Mouse (Mus musculus) C2C12 (cell line): ENCODE measurements around the gene Chek2.

ENCODE experiments used
- CEBPB ChIP-seq: IDR thresholded peaks from one replicate; pipeline ENCODE4 v1.6.1; 2011; ENCODE audit warnings: low read depth, mild to moderate bottlenecking, control low read depth, moderate library complexity
- CTCF ChIP-seq: IDR thresholded peaks from one replicate; pipeline ENCODE4 v1.5.1; 2011; ENCODE audit not compliant: control insufficient read depth, insufficient read depth, insufficient read length
- FOSL1 ChIP-seq: IDR thresholded peaks from one replicate; pipeline ENCODE4 v1.8.0; 2011; ENCODE audit warnings: mild to moderate bottlenecking, low read length; ENCODE audit not compliant: poor library complexity, insufficient read depth, severe bottlenecking
- MAX ChIP-seq: IDR thresholded peaks from one replicate; pipeline ENCODE4 v1.6.1; 2011; ENCODE audit warnings: mild to moderate bottlenecking, control low read depth
- USF1 ChIP-seq: IDR thresholded peaks from one replicate; pipeline ENCODE4 v1.6.1; 2011; ENCODE audit warnings: low read depth, mild to moderate bottlenecking, control low read depth, moderate library complexity

GRCm38 (mm10) chr5:110869242-110869669 lies 29.5 kb downstream of the Chek2 start:
- TF ChIP-seq CTCF: no peak
- no peak for TF ChIP-seq MAX
- TF ChIP-seq USF1: no peak
- TF ChIP-seq CEBPB: no peak
- TF ChIP-seq FOSL1: no peak
